Mouse (Mus musculus): ENCODE data around the gene Lgi4.

Gene Lgi4

GRCm38 (mm10) chr7:31059108-31059507 lies at the start of gene Lgi4:
Lgi4 (plus strand) TSS chr7:31059342.
- no peak for DNase-seq (ENCODE audit: low read depth, low spot score)

GRCm38 (mm10) chr7:31012971-31013370 lies 46.2 kb upstream of the Lgi4 start:
- DNase-seq (ENCODE audit: low read depth, low spot score): no peak

GRCm38 (mm10) chr7:31017104-31017901 lies 41.8 kb upstream of the Lgi4 start:
- DNase-seq (ENCODE audit: low read depth, low spot score): no peak

- no peak for DNase-seq (ENCODE audit: low read depth, low spot score)
These were observed 30.5 kb upstream of the Lgi4 start for GRCm38 (mm10) chr7:31028609-31029008.

- DNase-seq (ENCODE audit: low read depth, low spot score): no peak
These were observed 28.4 kb upstream of the Lgi4 start for GRCm38 (mm10) chr7:31030717-31031116.

- DNase-seq (ENCODE audit: low read depth, low spot score): no peak
These were observed 27.4 kb upstream of the Lgi4 start for GRCm38 (mm10) chr7:31031731-31032130.

GRCm38 (mm10) chr7:31033409-31034165 lies 25.6 kb upstream of the Lgi4 start:
- no peak for DNase-seq (ENCODE audit: low read depth, low spot score)

GRCm38 (mm10) chr7:31034789-31035188 lies 24.4 kb upstream of the Lgi4 start:
- DNase-seq (ENCODE audit: low read depth, low spot score): no peak

- no peak for DNase-seq (ENCODE audit: low read depth, low spot score)
These were observed 23.9 kb upstream of the Lgi4 start for GRCm38 (mm10) chr7:31035291-31035690.

- no peak for DNase-seq (ENCODE audit: low read depth, low spot score)
These were observed 22.2 kb upstream of the Lgi4 start for GRCm38 (mm10) chr7:31036917-31037316.

GRCm38 (mm10) chr7:31037675-31038074 lies 21.5 kb upstream of the Lgi4 start:
- no peak for DNase-seq (ENCODE audit: low read depth, low spot score)

- DNase-seq (ENCODE audit: low read depth, low spot score): no peak
These were observed 20.1 kb upstream of the Lgi4 start for GRCm38 (mm10) chr7:31039011-31039410.

- DNase-seq (ENCODE audit: low read depth, low spot score): no peak
These were observed 18.7 kb upstream of the Lgi4 start for GRCm38 (mm10) chr7:31040281-31041022.

GRCm38 (mm10) chr7:31041023-31041407 lies 18.1 kb upstream of the Lgi4 start:
- no peak for DNase-seq (ENCODE audit: low read depth, low spot score)

GRCm38 (mm10) chr7:31041662-31042315 lies 17.4 kb upstream of the Lgi4 start:
- no peak for DNase-seq (ENCODE audit: low read depth, low spot score)

- no peak for DNase-seq (ENCODE audit: low read depth, low spot score)
These were observed 16.7 kb upstream of the Lgi4 start, which contains the start of gene Fxyd5 for GRCm38 (mm10) chr7:31042431-31042910. Fxyd5 (minus strand) TSS chr7:31042481.

- no peak for DNase-seq (ENCODE audit: low read depth, low spot score)
These were observed 9.9 kb upstream of the Lgi4 start for GRCm38 (mm10) chr7:31049135-31049845.

GRCm38 (mm10) chr7:31049846-31050281 lies 9.3 kb upstream of the Lgi4 start:
- no peak for DNase-seq (ENCODE audit: low read depth, low spot score)

GRCm38 (mm10) chr7:31050487-31050886 lies 8.7 kb upstream of the Lgi4 start:
- no peak for DNase-seq (ENCODE audit: low read depth, low spot score)

- no peak for DNase-seq (ENCODE audit: low read depth, low spot score)
These were observed 8.2 kb upstream of the Lgi4 start for GRCm38 (mm10) chr7:31050921-31051320.

Measured in retina, adult 2 months (tissue).